Mouse (Mus musculus): Measurements from ENCODE around the gene Klf9.

Gene Klf9

GRCm38 (mm10) chr19:23159780-23160395 lies 18.9 kb downstream of the Klf9 start:
- in situ Hi-C loops (cut with MboI, MseI): loop anchor here (10.0 kb wide), 1 partner anchor 45 kb away; no protein-coding TSS in a partner anchor

GRCm38 (mm10) chr19:23162387-23162809 lies 21.4 kb downstream of the Klf9 start:
- in situ Hi-C loops (cut with MboI, MseI): no loop called here

GRCm38 (mm10) chr19:23162877-23163276 lies 21.9 kb downstream of the Klf9 start:
- in situ Hi-C loops (cut with MboI, MseI): no loop called here

GRCm38 (mm10) chr19:23163361-23163760 lies 22.3 kb downstream of the Klf9 start:
- in situ Hi-C loops (cut with MboI, MseI): no loop called here

- in situ Hi-C loops (cut with MboI, MseI): no loop called here
Measured at GRCm38 (mm10) chr19:23164651-23165240, 23.7 kb downstream of the Klf9 start.

- in situ Hi-C loops (cut with MboI, MseI): no loop called here
Measured at GRCm38 (mm10) chr19:23166550-23167284, 25.7 kb downstream of the Klf9 start.

- in situ Hi-C loops (cut with MboI, MseI): no loop called here
Measured at GRCm38 (mm10) chr19:23168899-23169658, 28.1 kb downstream of the Klf9 start.

GRCm38 (mm10) chr19:23169659-23170050 lies 28.6 kb downstream of the Klf9 start:
- in situ Hi-C loops (cut with MboI, MseI): no loop called here

- in situ Hi-C loops (cut with MboI, MseI): no loop called here
Measured at GRCm38 (mm10) chr19:23170476-23170875, 29.4 kb downstream of the Klf9 start.

GRCm38 (mm10) chr19:23171136-23171535 lies 30.1 kb downstream of the Klf9 start:
- in situ Hi-C loops (cut with MboI, MseI): no loop called here

GRCm38 (mm10) chr19:23175090-23175489 lies 34.1 kb downstream of the Klf9 start:
- in situ Hi-C loops (cut with MboI, MseI): no loop called here

- in situ Hi-C loops (cut with MboI, MseI): no loop called here
Measured at GRCm38 (mm10) chr19:23175511-23175910, 34.5 kb downstream of the Klf9 start.

GRCm38 (mm10) chr19:23178533-23178932 lies 37.5 kb downstream of the Klf9 start:
- in situ Hi-C loops (cut with MboI, MseI): no loop called here

- in situ Hi-C loops (cut with MboI, MseI): no loop called here
Measured at GRCm38 (mm10) chr19:23183493-23183892, 42.5 kb downstream of the Klf9 start.

- in situ Hi-C loops (cut with MboI, MseI): no loop called here
Measured at GRCm38 (mm10) chr19:23184068-23184467, 43.0 kb downstream of the Klf9 start.

GRCm38 (mm10) chr19:23187732-23188131 lies 46.7 kb downstream of the Klf9 start:
- in situ Hi-C loops (cut with MboI, MseI): no loop called here

- in situ Hi-C loops (cut with MboI, MseI): no loop called here
Measured at GRCm38 (mm10) chr19:23188986-23189385, 48.0 kb downstream of the Klf9 start.

- in situ Hi-C loops (cut with MboI, MseI): no loop called here
Measured at GRCm38 (mm10) chr19:23189744-23190143, 48.7 kb downstream of the Klf9 start.

- in situ Hi-C loops (cut with MboI, MseI): no loop called here
Measured at GRCm38 (mm10) chr19:23191486-23191885, 50.5 kb downstream of the Klf9 start.

- in situ Hi-C loops (cut with MboI, MseI): no loop called here
Measured at GRCm38 (mm10) chr19:23193076-23193475, 52.0 kb downstream of the Klf9 start.

GRCm38 (mm10) chr19:23202106-23202505 lies 61.1 kb downstream of the Klf9 start:
- in situ Hi-C loops (cut with MboI, MseI): loop anchor here (10.0 kb wide), 1 partner anchor 47 kb away; no protein-coding TSS in a partner anchor

GRCm38 (mm10) chr19:23203505-23204053 lies 62.6 kb downstream of the Klf9 start:
- in situ Hi-C loops (cut with MboI, MseI): loop anchor here (10.0 kb wide), 1 partner anchor 49 kb away; no protein-coding TSS in a partner anchor

All from regulatory T cell (primary cell).